Mouse (Mus musculus): ENCODE measurements around the gene Pla2g3.
A peak's percentile ranks its signal among the peaks of the same experiment; 100 is the strongest.

Pla2g3 gene

DNA sequence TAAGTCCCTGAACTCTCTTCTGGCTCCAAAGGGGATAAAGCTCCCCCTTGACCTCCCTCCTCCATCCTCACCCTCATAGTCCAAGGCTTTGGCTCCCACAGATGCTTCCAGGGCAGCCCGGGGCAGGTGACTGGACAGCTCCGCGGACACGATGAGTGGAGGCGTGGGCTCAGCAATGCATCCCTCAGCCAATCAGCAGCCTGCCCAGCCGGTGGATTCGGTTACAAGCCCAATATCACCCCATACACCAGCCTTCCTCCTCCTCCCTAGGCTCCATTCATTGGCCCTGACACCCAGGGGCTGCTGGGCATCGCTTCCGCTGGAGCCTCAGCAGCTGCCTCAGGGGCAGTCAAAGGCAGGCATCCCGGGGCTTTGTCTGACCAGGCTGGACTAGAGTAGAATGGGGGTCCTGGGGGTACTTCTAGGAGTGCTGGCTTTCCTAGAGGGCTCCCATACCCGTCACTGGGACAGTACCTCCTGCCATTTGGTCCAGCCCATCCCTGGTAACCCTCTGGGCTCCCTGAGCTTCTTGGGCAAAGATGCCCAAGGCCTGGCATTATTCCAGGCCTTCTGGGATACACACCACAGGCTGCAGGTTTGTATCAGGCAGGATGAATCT lies at the start of gene Pla2g3:
Pla2g3 (plus strand) TSS at position 333 of the 619 bp plus-strand sequence.
- no peak for DNase-seq (ENCODE audit: low spot score in 2 of 2)

DNA sequence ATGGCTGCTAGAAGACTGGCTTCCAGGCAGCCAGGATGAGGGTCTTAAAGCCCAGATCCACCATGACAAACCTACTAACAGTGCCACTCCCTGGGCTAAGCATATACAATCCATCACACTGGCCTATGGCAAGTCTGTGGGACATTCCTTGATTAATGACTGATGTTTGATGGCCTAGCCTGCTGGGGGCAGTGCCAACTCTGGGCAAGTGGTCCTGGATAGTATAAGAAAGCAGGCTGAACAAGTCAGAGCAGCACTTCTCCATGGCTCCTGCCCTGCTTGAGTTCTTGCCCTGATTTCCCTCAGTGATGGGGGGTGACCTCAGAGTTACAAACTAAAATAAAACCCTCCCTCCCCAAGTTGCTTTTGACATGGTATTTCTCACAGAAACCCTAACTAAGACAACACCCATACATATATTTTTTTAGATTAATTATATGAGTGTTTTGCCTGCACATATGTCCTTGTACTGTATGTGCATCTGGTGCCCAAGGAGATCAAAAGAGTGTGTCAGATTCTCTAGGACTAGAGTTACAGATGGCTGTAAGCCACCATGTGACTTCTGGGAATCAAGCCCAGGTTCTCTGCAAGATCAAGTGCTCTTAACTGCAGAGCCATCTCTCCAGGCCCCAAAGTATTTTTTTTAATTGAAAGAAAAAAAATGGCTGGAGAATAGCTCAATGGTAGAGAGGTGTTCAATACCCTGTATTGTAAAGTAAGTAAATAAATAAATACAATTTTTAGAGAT lies 46.2 kb upstream of the Pla2g3 start:
- no peak for DNase-seq (ENCODE audit: low spot score in 2 of 2)

DNA sequence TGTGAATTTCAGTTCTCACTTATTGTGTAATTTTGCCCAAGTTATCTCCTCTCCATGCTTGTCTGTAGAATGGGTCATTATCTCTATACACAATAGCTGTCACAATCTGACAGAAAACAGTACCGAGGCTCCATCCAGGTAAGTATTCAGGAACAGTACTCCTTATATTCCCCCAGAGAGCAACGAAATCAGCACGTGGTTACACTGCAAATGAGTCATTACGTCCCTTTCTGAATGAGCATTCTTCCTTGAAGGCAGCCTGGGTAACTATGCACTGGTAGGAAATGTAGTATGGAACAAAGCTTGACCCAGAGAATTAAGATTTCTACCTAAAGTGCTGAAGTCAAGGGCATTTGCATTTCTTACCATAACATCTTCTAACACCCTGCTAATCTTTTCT lies 45.4 kb upstream of the Pla2g3 start:
- no peak for DNase-seq (ENCODE audit: low spot score in 2 of 2)

DNA sequence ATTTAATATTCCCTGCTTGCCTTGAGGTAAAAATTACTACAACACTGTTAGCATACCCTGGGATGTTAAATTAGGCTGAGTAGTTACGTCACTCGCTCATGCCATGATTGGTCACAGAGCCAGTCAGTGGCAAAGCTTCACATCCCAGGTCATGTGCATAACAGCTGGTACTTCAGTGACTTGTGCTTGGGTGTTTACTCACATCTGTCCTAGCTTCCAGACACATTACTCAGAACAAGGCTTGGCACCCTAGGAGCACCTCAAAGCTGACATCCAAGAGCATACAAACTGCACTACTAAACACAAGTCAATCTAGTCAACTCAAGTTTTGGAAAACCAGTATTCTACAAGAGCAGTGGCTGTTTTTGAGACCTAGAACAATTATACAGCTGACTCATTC lies 45.0 kb upstream of the Pla2g3 start:
- no peak for DNase-seq (ENCODE audit: low spot score in 2 of 2)

DNA sequence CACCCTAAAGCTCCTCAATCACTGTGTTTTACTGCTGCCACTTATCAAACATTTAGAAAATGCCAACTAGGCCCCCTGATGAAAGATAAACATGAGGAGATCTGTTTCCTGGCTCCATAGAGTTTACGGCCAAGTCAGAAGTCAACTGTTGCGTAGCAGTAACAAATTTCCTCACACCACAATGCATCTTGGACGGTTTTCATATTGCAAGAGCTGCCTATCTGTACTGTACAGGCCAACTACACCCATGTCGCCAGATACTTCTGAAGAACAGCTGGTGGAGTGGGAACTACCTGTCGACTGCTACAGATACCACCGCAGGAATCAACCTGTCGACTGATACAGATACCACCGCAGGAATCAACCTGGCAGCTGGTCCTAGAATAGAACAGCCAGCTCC lies 43.2 kb upstream of the Pla2g3 start:
- no peak for DNase-seq (ENCODE audit: low spot score in 2 of 2)

DNA sequence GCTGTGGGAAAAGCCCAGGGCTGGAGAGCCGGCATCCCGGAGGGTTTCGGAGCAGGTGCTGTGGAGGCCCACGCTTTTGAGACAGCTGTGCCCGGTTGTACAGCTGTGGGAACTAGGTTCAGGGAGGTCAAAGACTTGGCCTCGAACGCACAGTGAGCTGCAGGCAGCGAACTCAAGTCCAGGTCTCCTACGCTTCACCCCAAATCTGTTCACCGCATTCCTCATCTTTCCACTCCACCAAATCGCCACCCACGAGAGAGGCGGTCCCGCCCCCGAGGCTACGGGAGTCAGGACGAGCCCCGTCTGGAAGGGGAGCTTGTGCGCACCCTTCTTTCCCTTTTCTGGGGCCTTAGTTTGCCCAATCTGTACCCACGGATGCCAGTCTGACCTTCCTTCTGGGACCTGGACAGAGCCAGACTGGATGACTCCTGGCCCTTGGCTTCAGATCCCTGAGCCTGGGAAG lies 36.4 kb upstream of the Pla2g3 start:
- peak; percentile 40 to 74 for DNase-seq (ENCODE audit: low spot score in 2 of 2)

DNA sequence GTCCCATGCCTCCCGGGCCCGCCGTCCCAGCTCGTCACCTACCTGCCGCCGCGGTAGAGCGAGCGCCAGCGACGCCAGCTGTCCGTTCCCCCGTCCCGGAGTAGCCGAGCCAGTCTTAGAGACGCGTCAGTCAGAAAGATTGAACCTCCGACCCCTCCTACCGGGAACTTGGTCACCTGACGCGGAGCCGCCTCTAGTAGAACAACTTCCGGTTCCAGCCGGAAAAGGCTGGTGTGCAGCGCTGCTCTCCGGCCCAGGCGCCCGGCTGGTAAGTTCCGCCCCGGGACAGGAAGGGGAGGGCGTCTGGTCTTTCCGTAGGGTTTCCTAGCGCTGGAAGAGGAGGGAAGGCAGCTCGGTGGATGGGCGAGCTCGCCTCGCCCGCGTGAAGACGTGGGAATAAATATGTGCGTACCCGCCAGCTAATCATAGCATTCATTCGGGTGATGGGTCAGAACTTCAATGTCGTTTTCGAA lies 35.9 kb upstream of the Pla2g3 start, which contains the start of gene Rnf185:
Rnf185 (minus strand) TSS at position 197 of the 473 bp plus-strand sequence.
- peak; percentile 89 to 94 for DNase-seq (ENCODE audit: low spot score in 2 of 2)

DNA sequence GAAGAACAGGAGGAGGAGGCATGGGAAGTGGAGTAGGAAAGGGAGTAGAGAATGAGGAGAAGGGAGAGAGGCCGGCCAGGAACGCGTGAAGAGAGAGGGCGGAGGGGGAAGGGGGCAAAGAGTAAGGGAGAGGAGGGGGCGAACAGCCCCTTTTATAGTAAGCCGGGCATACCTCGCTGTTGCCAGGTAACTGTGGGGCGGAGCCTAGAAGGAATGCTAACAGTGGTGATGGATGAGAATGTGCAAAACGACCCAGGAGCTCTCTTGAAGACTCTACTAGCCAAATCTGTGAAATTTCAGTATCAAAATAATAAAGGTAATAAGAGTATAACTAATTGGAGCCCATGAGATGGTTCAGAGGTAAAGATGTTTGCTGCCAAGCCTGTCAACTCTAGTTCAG lies 35.3 kb upstream of the Pla2g3 start:
- peak in 1 of 2 experiments; percentile 59 for DNase-seq (ENCODE audit: low spot score in 2 of 2)

DNA sequence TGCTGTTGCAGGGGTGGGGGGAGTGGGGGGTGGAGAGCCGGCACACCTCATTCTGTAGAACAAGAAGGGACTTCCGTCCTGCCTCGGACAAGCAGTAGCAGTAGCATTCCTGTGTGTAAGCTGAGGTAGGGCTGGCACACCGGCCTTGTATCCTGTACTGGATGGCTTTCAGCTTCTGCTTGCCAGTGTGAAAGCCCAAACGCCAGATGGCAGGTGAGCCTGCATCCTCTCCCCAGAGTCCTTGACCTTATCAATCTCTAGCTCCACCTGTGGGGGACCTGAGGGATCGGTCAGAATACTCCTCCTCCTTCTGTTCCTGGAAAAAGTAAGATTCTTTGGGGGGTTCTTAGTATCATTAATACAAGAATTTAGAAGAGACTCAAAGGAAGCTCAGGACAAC lies 34.6 kb upstream of the Pla2g3 start:
- no peak for DNase-seq (ENCODE audit: low spot score in 2 of 2)

DNA sequence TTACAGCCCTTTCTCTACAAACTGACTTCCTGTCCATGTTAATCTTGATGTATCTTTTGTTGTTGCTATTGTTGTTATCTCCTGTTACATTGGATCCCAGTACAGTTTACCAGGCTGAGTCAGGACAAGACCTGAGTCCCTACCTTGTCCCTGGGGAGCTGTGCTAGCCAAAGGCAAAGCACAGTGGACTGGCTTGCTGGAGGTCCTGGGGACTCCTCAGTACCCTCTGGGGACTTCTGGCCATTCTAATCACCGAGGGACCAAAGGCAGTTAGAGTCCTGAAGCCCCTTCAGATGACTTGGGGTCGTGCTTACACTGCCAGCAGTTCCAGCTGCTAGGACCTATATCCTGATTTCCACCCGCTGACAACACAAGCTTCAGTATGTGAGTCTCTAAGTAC lies 33.6 kb upstream of the Pla2g3 start:
- no peak for DNase-seq (ENCODE audit: low spot score in 2 of 2)

DNA sequence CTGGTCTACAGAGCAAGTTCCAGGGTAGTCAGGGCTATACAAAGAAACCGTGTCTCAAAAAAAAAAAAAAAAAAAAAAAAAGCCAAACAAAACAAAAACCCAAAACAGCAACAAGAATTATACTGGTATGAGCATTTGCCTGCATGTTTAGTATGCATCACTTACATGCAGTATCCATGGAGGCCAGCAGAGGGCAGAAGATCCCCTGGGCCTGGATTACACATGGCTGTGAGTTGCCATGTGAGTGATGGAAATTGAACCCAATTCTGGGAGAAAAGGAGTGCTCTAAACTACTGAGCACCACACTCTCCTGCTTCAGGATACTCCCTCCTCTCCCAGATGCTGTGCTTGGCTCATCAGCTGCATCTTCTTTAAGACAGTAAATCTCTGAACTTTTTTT lies 31.7 kb upstream of the Pla2g3 start:
- DNase-seq (ENCODE audit: low spot score in 2 of 2): peak; percentile 67 to 86

DNA sequence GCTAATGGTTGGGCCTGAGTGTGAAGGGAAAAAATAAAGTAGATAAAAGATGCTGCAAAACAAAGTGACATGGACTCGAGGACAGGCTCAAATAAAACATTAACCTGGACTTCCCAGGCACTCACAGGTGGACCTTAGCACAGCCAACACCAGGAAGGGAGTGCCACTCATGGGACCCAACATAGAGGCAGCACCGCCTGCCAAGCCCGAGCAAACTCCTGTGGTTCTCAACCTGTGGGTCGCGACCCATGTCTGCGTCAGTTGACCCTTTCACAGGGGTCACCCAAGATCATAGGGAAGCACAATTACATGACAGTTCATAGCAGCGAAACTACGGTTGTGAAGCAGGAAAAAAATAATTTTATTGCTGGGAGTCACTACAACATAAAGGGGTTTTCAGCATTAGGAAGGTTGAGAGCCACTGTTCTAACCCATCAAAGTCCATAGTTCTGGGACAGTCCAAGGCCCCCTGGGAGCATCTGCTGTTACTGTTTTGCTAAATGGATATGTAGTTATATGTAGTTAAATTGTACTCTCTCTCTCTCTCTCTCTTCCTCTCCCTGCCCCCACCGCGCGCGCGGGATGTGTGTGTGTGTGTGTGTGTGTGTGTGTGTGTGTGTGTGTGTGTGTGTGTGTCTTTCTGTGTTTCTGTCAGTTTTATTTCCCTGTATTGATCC lies 29.5 kb upstream of the Pla2g3 start:
- DNase-seq (ENCODE audit: low spot score in 2 of 2): no peak

DNA sequence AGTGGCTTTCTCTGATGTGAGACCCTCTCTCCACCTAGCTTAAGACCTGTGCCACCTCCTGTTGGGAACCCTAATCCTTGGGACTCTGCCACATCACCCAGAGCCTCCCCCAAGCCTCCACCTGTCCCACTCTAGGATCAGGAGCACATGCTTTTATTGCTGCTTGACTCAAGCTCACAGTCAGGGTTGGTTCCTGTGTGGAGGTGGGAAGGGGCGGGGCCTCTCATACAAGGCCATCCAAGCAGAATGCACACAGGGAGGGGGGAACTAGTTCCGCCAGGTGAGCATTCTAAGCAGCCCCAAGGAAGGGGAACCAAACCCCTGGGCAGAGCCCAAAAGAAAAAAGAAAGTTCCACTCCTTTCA lies 29.0 kb upstream of the Pla2g3 start:
- no peak for DNase-seq (ENCODE audit: low spot score in 2 of 2)

DNA sequence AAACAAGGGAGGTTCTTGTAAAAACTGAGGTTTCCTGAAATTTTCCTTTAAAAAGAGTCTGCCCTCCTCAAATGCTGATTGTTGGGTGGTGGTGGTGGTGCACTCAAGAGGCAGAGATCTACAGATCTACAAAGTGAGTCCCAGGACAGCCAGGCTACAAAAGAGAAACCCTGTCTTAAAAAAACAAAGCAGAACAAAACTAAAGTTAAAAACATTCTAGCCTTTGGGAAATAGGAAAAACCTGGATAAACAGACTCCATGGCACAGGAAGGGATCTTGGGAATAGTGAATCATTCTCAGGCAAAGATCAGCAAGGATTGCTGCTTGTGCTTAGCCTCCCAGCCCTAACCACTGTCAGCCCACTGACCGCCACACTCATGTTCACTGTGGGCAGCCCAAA lies 25.2 kb upstream of the Pla2g3 start:
- DNase-seq (ENCODE audit: low spot score in 2 of 2): no peak

DNA sequence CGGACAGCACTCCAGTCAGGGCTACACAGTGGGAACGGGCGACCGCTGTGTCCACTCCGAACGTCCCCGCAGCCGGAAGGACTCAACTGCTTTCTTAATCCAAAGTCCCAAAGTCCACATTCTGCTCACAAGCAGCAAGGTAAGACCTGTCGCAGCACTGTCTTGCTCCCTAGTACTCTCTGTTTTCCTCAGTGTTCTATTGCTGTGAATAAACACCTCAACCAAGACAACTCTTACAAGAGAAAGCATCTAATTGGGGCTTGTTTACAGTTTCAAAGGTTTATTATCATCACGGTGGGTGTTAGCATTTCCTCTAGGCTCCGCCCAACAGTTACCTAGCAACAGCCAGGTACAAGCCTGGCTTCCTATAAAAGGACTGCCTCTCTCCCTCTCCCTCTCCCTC lies 16.6 kb upstream of the Pla2g3 start:
- no peak for DNase-seq (ENCODE audit: low spot score in 2 of 2)

DNA sequence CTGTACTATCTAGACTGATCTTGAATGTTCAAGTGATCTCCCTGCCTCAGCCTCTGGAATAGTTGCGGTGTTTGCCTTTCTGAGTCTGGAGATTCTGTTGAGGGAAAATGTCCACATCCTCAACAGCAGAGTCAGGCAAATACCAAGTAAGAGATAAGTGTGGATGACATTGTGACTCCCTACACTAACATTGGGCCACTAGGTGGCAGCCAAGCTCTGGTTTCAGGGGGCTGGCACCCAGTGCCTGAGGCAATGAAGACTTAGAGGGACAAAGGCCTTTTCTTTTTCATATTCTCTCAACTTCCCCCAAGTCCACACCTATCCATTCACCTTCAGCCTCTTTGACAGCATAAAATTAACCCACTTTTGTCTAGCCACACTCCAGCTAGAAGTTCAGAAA lies 15.6 kb upstream of the Pla2g3 start:
- peak; percentile 73 to 89 for DNase-seq (ENCODE audit: low spot score in 2 of 2)

DNA sequence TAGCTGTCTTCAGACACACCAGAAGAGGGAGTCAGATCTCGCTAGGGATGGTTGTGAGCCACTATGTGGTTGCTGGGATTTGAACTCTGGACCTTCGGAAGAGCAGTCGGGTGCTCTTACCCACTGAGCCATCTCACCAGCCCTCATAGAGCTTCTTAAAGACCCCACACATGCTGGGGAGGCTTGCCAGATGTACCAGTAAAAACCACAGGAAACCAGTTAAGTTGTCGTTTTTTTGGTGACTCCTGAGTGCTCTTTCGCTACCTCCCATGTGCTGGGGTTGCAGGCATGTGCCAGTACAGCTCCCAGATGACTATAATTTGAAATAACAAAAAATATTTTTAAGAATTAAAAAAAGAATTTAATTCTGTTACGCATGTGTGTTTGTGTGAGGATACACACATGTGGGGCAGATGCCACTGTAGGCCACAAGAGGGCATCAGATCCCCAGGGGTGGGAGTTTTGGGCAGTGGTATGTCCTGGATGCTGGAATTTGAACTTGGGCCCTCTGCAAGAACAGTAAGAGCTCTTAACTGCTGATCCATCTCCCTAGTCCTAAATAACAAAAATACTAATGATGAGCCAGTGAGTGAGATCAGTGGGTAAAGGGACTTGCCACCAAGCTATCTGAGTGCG lies 13.5 kb upstream of the Pla2g3 start:
- DNase-seq (ENCODE audit: low spot score in 2 of 2): no peak

DNA sequence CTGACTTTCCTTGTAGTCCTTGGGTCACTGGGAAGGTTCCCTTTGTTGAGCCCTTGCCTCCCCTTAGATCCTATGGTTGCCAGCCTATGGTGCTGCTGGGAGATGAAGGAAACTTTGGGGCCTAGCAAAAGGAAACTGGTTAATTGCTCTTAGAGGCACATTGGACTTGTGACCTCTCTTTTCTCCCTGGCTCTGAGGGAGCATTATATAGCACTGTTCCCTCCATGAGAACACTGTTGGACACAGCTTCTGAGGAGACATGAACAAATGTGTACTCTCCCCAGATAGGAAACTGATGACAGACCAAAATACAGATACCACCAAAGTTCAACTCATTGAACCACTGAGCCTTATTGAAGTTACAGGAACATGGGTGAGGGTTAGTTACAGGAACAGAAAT lies 12.6 kb upstream of the Pla2g3 start:
- no peak for DNase-seq (ENCODE audit: low spot score in 2 of 2)

DNA sequence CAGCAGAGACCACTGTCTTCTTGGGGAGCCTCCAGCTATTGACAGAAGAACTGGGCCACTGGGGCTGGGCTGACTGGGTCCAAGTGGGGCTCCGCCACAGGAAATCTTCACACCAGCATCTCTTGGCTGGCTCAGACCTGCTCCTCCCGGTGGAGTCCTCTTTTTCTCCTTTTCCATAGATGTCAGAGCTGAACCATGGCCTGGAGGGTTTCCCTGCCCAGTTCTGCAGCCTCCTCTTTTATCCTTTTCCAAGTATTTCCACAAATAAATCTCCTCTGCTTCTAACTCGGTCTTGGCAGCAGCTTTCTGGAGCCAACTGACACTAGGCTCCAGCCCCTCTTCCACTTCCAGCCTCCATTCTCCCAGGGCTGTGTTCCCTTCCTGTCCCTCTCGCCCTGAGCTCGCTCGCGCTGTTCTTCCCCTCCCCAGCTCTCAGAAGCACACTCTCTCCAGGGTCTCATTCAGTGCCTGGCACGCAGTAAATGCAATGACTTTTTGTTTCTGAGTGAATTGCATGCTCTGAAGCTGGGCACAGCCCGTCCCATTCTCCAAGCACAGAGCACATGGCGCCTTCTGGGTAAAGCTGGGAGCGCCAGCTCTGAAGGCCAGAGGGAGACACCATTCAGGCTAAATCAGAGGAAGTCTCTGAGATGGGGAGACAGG lies 4.0 kb upstream of the Pla2g3 start:
- no peak for DNase-seq (ENCODE audit: low spot score in 2 of 2)

DNA sequence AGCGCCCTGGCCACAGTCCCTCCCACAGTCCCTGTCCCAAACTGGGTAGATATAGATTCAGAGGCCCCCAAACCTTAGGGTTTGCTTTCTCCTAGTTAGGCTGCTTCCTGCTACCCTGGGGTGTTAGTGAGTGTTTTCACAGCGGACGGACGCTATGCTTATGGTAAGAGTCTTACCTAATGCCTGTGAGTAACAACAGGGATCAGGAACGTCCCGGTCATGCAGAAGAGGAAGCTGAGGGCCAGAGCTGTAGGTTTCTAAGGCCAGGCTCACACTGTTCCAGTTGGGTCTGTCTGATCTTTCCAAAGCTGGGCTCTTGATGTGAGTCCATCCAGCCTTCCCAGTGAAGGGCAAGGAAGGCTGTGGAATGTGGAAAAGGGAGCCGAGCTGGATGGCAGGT lies 1.7 kb upstream of the Pla2g3 start:
- no peak for DNase-seq (ENCODE audit: low spot score in 2 of 2)

DNA sequence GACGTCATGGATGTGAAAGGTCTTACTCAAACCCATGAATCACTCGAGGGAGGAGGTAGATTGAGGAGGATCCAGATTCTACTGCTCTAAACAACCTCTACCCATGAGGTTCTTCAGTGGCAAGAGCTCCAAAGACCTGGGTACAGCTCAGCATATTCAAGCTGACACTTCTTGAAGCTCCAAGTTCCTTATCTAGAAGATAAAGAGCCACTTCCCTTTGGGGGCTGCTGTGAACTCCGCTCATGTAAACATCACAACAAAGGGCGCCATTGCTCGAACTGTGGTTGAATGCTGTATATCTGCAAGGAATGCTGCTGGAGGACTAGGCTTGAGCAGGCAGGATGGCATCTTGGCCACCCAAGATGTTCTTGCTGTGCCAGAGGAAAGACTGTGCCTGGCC lies 952 bp downstream of the Pla2g3 start:
- no peak for DNase-seq (ENCODE audit: low spot score in 2 of 2)

DNA sequence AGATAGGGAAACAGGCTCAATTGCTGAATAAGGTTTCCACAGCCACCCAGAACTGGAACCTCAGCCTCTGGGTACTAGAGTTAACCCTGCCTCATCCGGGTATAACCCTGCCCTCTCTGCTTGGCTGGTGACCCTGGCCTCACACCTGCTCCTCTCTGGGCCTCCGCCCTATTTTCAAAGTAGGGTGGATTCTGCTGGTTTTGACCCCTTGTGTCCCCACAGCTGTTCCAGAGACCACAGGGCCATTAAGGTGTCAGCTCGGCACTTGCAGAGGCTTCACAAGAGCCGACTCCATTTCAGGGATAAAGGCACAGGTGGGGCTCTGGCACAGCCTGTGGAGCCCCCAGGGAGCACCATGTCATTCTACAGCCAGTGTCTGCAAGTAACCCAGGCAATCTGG lies 4.7 kb downstream of the Pla2g3 start:
- DNase-seq (ENCODE audit: low spot score in 2 of 2): no peak

Data from spleen, postnatal 4 days (tissue).